Mouse (Mus musculus): ENCODE measurements around the gene Ppp2r5a.

- TF ChIP-seq POLR2A (IDR thresholded peaks at IDR 0.05; ENCODE audit: borderline replicate concordance, extremely low read depth, low read depth, low read length) (no peak), CTCF (IDR thresholded peaks at IDR 0.05; ENCODE audit: insufficient read depth, low read length) (peak; percentile 49)
Observed at GRCm38 (mm10) chr1:191305610-191306009, 97.5 kb downstream of the Ppp2r5a start.
